Comparison of ENCODE assay signal across 22 mouse cellular contexts in genomic region chr13:14002706-14003105, GRCm38 (mm10). TPM values are rescaled to one million over a fixed set of nuclear protein-coding genes. Genes with fewer than 3 reads are reported as not detected.
DNase-seq lines count a peak whose midpoint lies in the region; ATAC-seq and TF ChIP-seq lines count a peak whose summit lies in the region.
"Had no signal": no experiment of that assay in that cellular context is flagged by ENCODE, and none has a peak within 500 bp of the region (broad histone marks: within the 10 kb centered on the region; RNA-seq: fewer than 3 reads in every experiment).

No protein-coding gene starts in this region.

- no peak overlapping the region for H3K9ac ChIP-seq in forebrain, embryonic 16.5 days (replicated peaks; ENCODE audit: low read depth, low read length)
- H3K9ac ChIP-seq in lung, postnatal 0 days (replicated peaks; ENCODE audit: low read depth): no peak overlapping the region
- H3K9ac ChIP-seq: embryonic facial prominence, embryonic 15.5 days; hindbrain, embryonic 12.5 days had no signal

- H3K4me2 ChIP-seq in forebrain, embryonic 16.5 days (ENCODE audit: low read length): no peak overlapping the region
- no peak overlapping the region for H3K4me2 ChIP-seq in lung, postnatal 0 days (replicated peaks; ENCODE audit: low read depth, low read length)
- H3K4me2 ChIP-seq: embryonic facial prominence, embryonic 15.5 days; heart, embryonic 11.5 days; hindbrain, embryonic 12.5 days; liver, embryonic 11.5 days had no signal

- TF ChIP-seq CTCF in lung, postnatal 0 days (IDR thresholded peaks at IDR 0.05): no peak

- no peak for TF ChIP-seq EP300 in lung, postnatal 0 days (IDR thresholded peaks at IDR 0.05)

- H3K4me3 ChIP-seq in forebrain, embryonic 16.5 days (replicated peaks; ENCODE audit: low read length): no peak overlapping the region
- no peak overlapping the region for H3K4me3 ChIP-seq in forebrain, embryonic 10.5 days
- no peak overlapping the region for H3K4me3 ChIP-seq in lung, postnatal 0 days (ENCODE audit: low read depth, low read length)
- H3K4me3 ChIP-seq: embryonic facial prominence, embryonic 15.5 days; hindbrain, embryonic 12.5 days; left cerebral cortex, adult 2 months had no signal

- ATAC-seq in forebrain, embryonic 16.5 days: peak; percentile 9; the same call in 1 of the 2 replicates
- no peak for ATAC-seq in lung, postnatal 0 days
- no peak for ATAC-seq in activated CD4-positive, CD25-positive, alpha-beta regulatory T cell, adult 4 months
- ATAC-seq: Patski had no signal

- H3K27me3 ChIP-seq in forebrain, embryonic 16.5 days (replicated peaks; ENCODE audit: control insufficient read depth, insufficient read depth, low read length): no peaks in the 10 kb centered on the region
- H3K27me3 ChIP-seq in forebrain, embryonic 10.5 days (ENCODE audit: poor library complexity, severe bottlenecking): no peaks in the 10 kb centered on the region
- H3K27me3 ChIP-seq in lung, postnatal 0 days (replicated peaks; ENCODE audit: insufficient read depth, low read length): no peaks in the 10 kb centered on the region
- H3K27me3 ChIP-seq: embryonic facial prominence, embryonic 15.5 days; hindbrain, embryonic 12.5 days; Patski had no signal

- no peak overlapping the region for H3K27ac ChIP-seq in forebrain, embryonic 16.5 days (ENCODE audit: low read length)
- H3K27ac ChIP-seq in forebrain, embryonic 10.5 days: no peak overlapping the region
- H3K27ac ChIP-seq in lung, postnatal 0 days (ENCODE audit: low read length): no peak overlapping the region
- H3K27ac ChIP-seq: embryonic facial prominence, embryonic 15.5 days; hindbrain, embryonic 12.5 days; left cerebral cortex, adult 2 months had no signal

- peaks cover 19% of the 10 kb centered on the region for H3K36me3 ChIP-seq in forebrain, embryonic 16.5 days (ENCODE audit: control insufficient read depth, insufficient read depth)
- H3K36me3 ChIP-seq in forebrain, embryonic 10.5 days (replicated peaks): peaks cover 89% of the 10 kb centered on the region
- peaks cover 18% of the 10 kb centered on the region for H3K36me3 ChIP-seq in lung, postnatal 0 days (ENCODE audit: insufficient read depth, low read length)

- no peak for DNase-seq in forebrain, embryonic 10.5 days (ENCODE audit: extremely low spot score, low spot score)
- DNase-seq in lung, postnatal 0 days (ENCODE audit: low spot score): peak; percentile 41
- DNase-seq in lung, postnatal 4 days: no peak
- peak; percentile 46 for DNase-seq in MN1 (ENCODE audit: low spot score)
- peak; percentile 49 for DNase-seq in adrenal gland, postnatal 10 days
- no peak for DNase-seq in gastrocnemius, postnatal 4 days (ENCODE audit: low spot score in 2 of 2)
- DNase-seq: cerebellum, adult 2 months; cerebellum, postnatal 36 days; gastrocnemius, postnatal 25 days; heart, postnatal 14 days; kidney, adult 18-20 months; kidney, postnatal 25 days; lung, adult 2 months; thymus, postnatal 4 days had no signal

- no peaks in the 10 kb centered on the region for H3K9me3 ChIP-seq in forebrain, embryonic 16.5 days (ENCODE audit: control insufficient read depth, low read length)
- H3K9me3 ChIP-seq in forebrain, embryonic 10.5 days: no peaks in the 10 kb centered on the region
- no peaks in the 10 kb centered on the region for H3K9me3 ChIP-seq in lung, postnatal 0 days (ENCODE audit: low read length)
- H3K9me3 ChIP-seq: embryonic facial prominence, embryonic 15.5 days; hindbrain, embryonic 12.5 days had no signal

- no peaks in the 10 kb centered on the region for H3K4me1 ChIP-seq in forebrain, embryonic 16.5 days (replicated peaks; ENCODE audit: control insufficient read depth, insufficient read depth, low read length)
- H3K4me1 ChIP-seq in forebrain, embryonic 10.5 days: no peaks in the 10 kb centered on the region
- no peaks in the 10 kb centered on the region for H3K4me1 ChIP-seq in lung, postnatal 0 days (ENCODE audit: insufficient read depth, low read depth, low read length)
- H3K4me1 ChIP-seq: embryonic facial prominence, embryonic 15.5 days; hindbrain, embryonic 12.5 days had no signal

- 49% methylated on average over 2 of the region's 2 CpGs for WGBS in forebrain, embryonic 16.5 days
- WGBS in forebrain, embryonic 10.5 days: 94% methylated on average over 2 of the region's 2 CpGs
- 53% methylated on average over 2 of the region's 2 CpGs for WGBS in lung, postnatal 0 days

RNA-seq across cellular contexts. Expression of gene Tbce, which starts 36.7 kb away (rescaled TPM):
- polyA plus RNA-seq in forebrain, embryonic 16.5 days (2015; fragmentation: Nextera tagmentation; extraction: Ambion mirVana): 105 and 113 TPM in 2 replicates
- polyA plus RNA-seq in forebrain, embryonic 10.5 days (2016; fragmentation: Nextera tagmentation; extraction: Ambion mirVana): 48.4 and 49.7 TPM in 2 replicates
- 37.1 and 38.0 TPM in 2 replicates for polyA plus RNA-seq in lung, postnatal 0 days (2015; fragmentation: Nextera tagmentation; extraction: Ambion mirVana)
- 10 to 100 TPM; 34.0 to 44.0 TPM for total RNA-seq in adrenal gland, postnatal 10 days (2021)
- 10 to 100 TPM; 29.4 to 31.1 TPM for total RNA-seq in gastrocnemius, postnatal 4 days (2021)
- polyA plus RNA-seq in activated CD4-positive, CD25-positive, alpha-beta regulatory T cell, adult 4 months (2017; shearing (Covaris generic)): 10 to 100 TPM; 75.9 to 78.6 TPM

RNA-seq across cellular contexts. Expression of gene B3galnt2, which starts 48.4 kb away (rescaled TPM):
- 23.4 and 25.8 TPM in 2 replicates for polyA plus RNA-seq in forebrain, embryonic 16.5 days (2015; fragmentation: Nextera tagmentation; extraction: Ambion mirVana)
- 48.1 and 53.6 TPM in 2 replicates for polyA plus RNA-seq in forebrain, embryonic 10.5 days (2016; fragmentation: Nextera tagmentation; extraction: Ambion mirVana)
- polyA plus RNA-seq in lung, postnatal 0 days (2015; fragmentation: Nextera tagmentation; extraction: Ambion mirVana): 19.4 and 20.3 TPM in 2 replicates
- total RNA-seq in adrenal gland, postnatal 10 days (2021): 10 to 100 TPM; 19.0 to 24.4 TPM
- total RNA-seq in gastrocnemius, postnatal 4 days (2021): 10 to 100 TPM; 29.3 to 33.4 TPM
- polyA plus RNA-seq in activated CD4-positive, CD25-positive, alpha-beta regulatory T cell, adult 4 months (2017; shearing (Covaris generic)): 10 to 100 TPM; 10.4 to 14.0 TPM

Comparison
In these comparisons a context has a peak if more than half of its experiments do, and no peak if none do; other contexts are left out.
1. DNase-seq: peak in lung, postnatal 0 days (single experiment), MN1 (single experiment) and adrenal gland, postnatal 10 days (single experiment); none in forebrain, embryonic 10.5 days (single experiment), lung, postnatal 4 days (0 of 2) and gastrocnemius, postnatal 4 days (0 of 2).